21 mouse cellular contexts compared by ENCODE assay signal in genomic region chr10:24365369-24365768, GRCm38 (mm10).
DNase-seq lines count a peak whose midpoint lies in the region; ATAC-seq and TF ChIP-seq lines count a peak whose summit lies in the region.
"Had no signal": no experiment of that assay in that cellular context is flagged by ENCODE, and none has a peak within 500 bp of the region (broad histone marks: within the 10 kb centered on the region; RNA-seq: fewer than 3 reads in every experiment).

No protein-coding gene starts in this region.

- DNase-seq in forebrain, embryonic 14.5 days (ENCODE audit: low spot score) = peak; percentile 11
- DNase-seq in forebrain, postnatal 0 days = no peak
- DNase-seq in 3T3-L1 (ENCODE audit: low read depth, low spot score) = peak; percentile 85
- DNase-seq in gastrocnemius, adult 18-20 months (ENCODE audit: low spot score) = no peak
- DNase-seq in right cerebral cortex, postnatal 14 days = no peak
- DNase-seq: adrenal gland, adult 8-10 months; cerebellum, adult 11-12 months; gastrocnemius, postnatal 14 days; heart, adult 18-20 months; heart, postnatal 10 days; thymus, adult 2 months had no signal

- H3K4me2 ChIP-seq in forebrain, embryonic 14.5 days (ENCODE audit: low read length) = no peak overlapping the region
- H3K4me2 ChIP-seq in forebrain, postnatal 0 days (ENCODE audit: low read depth) = no peak overlapping the region
- no peak overlapping the region for H3K4me2 ChIP-seq in embryonic facial prominence, embryonic 12.5 days (replicated peaks)
- no peak overlapping the region for H3K4me2 ChIP-seq in limb, embryonic 13.5 days (replicated peaks)
- H3K4me2 ChIP-seq: heart, embryonic 12.5 days; midbrain, embryonic 12.5 days had no signal

- no peak for TF ChIP-seq CTCF in forebrain, postnatal 0 days (IDR thresholded peaks at IDR 0.05; ENCODE audit: low read depth)

- H3K36me3 ChIP-seq in forebrain, embryonic 14.5 days (ENCODE audit: control insufficient read depth, insufficient read depth, low read length) = no peaks in the 10 kb centered on the region
- no peaks in the 10 kb centered on the region for H3K36me3 ChIP-seq in forebrain, postnatal 0 days (ENCODE audit: insufficient read depth)
- H3K36me3 ChIP-seq in embryonic facial prominence, embryonic 12.5 days = no peaks in the 10 kb centered on the region
- no peaks in the 10 kb centered on the region for H3K36me3 ChIP-seq in limb, embryonic 13.5 days
- H3K36me3 ChIP-seq: heart, embryonic 12.5 days; hindbrain, embryonic 10.5 days; midbrain, embryonic 12.5 days had no signal

- H3K27me3 ChIP-seq in forebrain, embryonic 14.5 days (replicated peaks; ENCODE audit: control insufficient read depth, insufficient read depth, low read length) = no peaks in the 10 kb centered on the region
- H3K27me3 ChIP-seq in forebrain, postnatal 0 days (ENCODE audit: insufficient read depth, low read length) = no peaks in the 10 kb centered on the region
- no peaks in the 10 kb centered on the region for H3K27me3 ChIP-seq in embryonic facial prominence, embryonic 12.5 days
- H3K27me3 ChIP-seq in limb, embryonic 13.5 days = no peaks in the 10 kb centered on the region
- H3K27me3 ChIP-seq: heart, embryonic 12.5 days; midbrain, embryonic 12.5 days had no signal

- no peak for ATAC-seq in forebrain, embryonic 14.5 days
- ATAC-seq in forebrain, postnatal 0 days = no peak
- no peak for ATAC-seq in embryonic facial prominence, embryonic 12.5 days (ENCODE audit: insufficient number of reproducible peaks, insufficient read depth, low FRiP score, low TSS enrichment)
- peak; percentile 54; the same call in 1 of the 2 replicates for ATAC-seq in limb, embryonic 13.5 days (ENCODE audit: low FRiP score, low read depth)
- no peak for ATAC-seq in monocyte, adult 5-6 weeks (replicated peaks; ENCODE audit: insufficient number of reproducible peaks, low FRiP score, low TSS enrichment, poor library complexity, severe bottlenecking)
- ATAC-seq: CD4-positive, CD25-positive, alpha-beta regulatory T cell, adult 4 months; intestine, postnatal 0 days had no signal

- H3K4me3 ChIP-seq in forebrain, embryonic 14.5 days (ENCODE audit: low read depth, low read length) = no peak overlapping the region
- H3K4me3 ChIP-seq in forebrain, postnatal 0 days (ENCODE audit: low read depth, low read length) = no peak overlapping the region
- H3K4me3 ChIP-seq in embryonic facial prominence, embryonic 12.5 days = no peak overlapping the region
- H3K4me3 ChIP-seq in limb, embryonic 13.5 days = no peak overlapping the region
- H3K4me3 ChIP-seq: heart, embryonic 12.5 days; hindbrain, embryonic 10.5 days; layer of hippocampus, adult 2 months; midbrain, embryonic 12.5 days had no signal

- H3K9me3 ChIP-seq in forebrain, embryonic 14.5 days (replicated peaks; ENCODE audit: control insufficient read depth, low read length) = no peaks in the 10 kb centered on the region
- no peaks in the 10 kb centered on the region for H3K9me3 ChIP-seq in forebrain, postnatal 0 days (ENCODE audit: low read length)
- H3K9me3 ChIP-seq in embryonic facial prominence, embryonic 12.5 days = no peaks in the 10 kb centered on the region
- no peaks in the 10 kb centered on the region for H3K9me3 ChIP-seq in limb, embryonic 13.5 days
- H3K9me3 ChIP-seq: heart, embryonic 12.5 days; hindbrain, embryonic 10.5 days; midbrain, embryonic 12.5 days had no signal

- H3K9ac ChIP-seq in forebrain, embryonic 14.5 days (ENCODE audit: low read length) = no peak overlapping the region
- no peak overlapping the region for H3K9ac ChIP-seq in forebrain, postnatal 0 days
- H3K9ac ChIP-seq in embryonic facial prominence, embryonic 12.5 days = no peak overlapping the region
- no peak overlapping the region for H3K9ac ChIP-seq in limb, embryonic 13.5 days
- H3K9ac ChIP-seq: heart, embryonic 12.5 days; midbrain, embryonic 12.5 days had no signal

- WGBS in forebrain, embryonic 14.5 days = 84% methylated on average over 5 of the region's 5 CpGs
- 60% methylated on average over 5 of the region's 5 CpGs for WGBS in forebrain, postnatal 0 days
- 66% methylated on average over 5 of the region's 5 CpGs for WGBS in embryonic facial prominence, embryonic 12.5 days
- 65% methylated on average over 5 of the region's 5 CpGs for WGBS in limb, embryonic 13.5 days

- H3K27ac ChIP-seq in forebrain, embryonic 14.5 days (ENCODE audit: low read depth, low read length) = no peak overlapping the region
- H3K27ac ChIP-seq in forebrain, postnatal 0 days (ENCODE audit: low read depth, low read length) = no peak overlapping the region
- H3K27ac ChIP-seq in embryonic facial prominence, embryonic 12.5 days = peak overlapping the region; percentile 37; the same call in 1 of the 2 replicates
- no peak overlapping the region for H3K27ac ChIP-seq in limb, embryonic 13.5 days
- H3K27ac ChIP-seq: hindbrain, embryonic 10.5 days; layer of hippocampus, adult 2 months; midbrain, embryonic 12.5 days; stomach, postnatal 0 days had no signal

- no peaks in the 10 kb centered on the region for H3K4me1 ChIP-seq in forebrain, embryonic 14.5 days (ENCODE audit: control insufficient read depth, insufficient read depth, low read length)
- H3K4me1 ChIP-seq in forebrain, postnatal 0 days (ENCODE audit: insufficient read depth) = no peaks in the 10 kb centered on the region
- H3K4me1 ChIP-seq in embryonic facial prominence, embryonic 12.5 days = peaks cover 12% of the 10 kb centered on the region
- peaks cover 15% of the 10 kb centered on the region for H3K4me1 ChIP-seq in limb, embryonic 13.5 days
- H3K4me1 ChIP-seq: midbrain, embryonic 12.5 days had no signal

Comparison
In these comparisons a context has a peak if more than half of its experiments do, and no peak if none do; other contexts are left out.
1. DNase-seq: peak in forebrain, embryonic 14.5 days (single experiment) and 3T3-L1 (single experiment); none in forebrain, postnatal 0 days (single experiment), gastrocnemius, adult 18-20 months (single experiment) and right cerebral cortex, postnatal 14 days (single experiment).